In the genomic region with DNA sequence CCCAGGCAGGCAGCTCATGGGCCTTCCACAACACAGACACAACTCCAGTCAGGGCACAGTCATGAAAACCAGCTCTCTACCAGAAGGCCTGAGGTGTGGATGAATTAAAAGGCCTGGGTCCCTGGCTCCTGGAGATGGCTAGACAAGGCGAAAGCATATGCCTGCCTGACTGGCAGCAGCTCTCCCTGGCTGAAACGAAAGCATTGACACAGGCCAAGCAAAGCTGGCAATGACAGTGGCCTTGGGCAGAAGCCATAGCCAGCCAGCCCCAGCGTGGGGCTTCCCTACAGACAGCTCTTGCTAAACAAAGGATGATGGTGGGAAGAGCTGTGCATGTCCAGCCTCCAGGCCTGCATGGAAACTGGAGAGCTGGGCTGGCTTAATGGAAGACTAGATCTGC, we compare ENCODE assay signal across 11 mouse cellular contexts.
DNase-seq lines count a peak whose midpoint lies in the region; ATAC-seq lines count a peak whose summit lies in the region.
"Had no signal": no experiment of that assay in that cellular context is flagged by ENCODE, and none has a peak within 500 bp of the region (broad histone marks: within the 10 kb centered on the region; RNA-seq: fewer than 3 reads in every experiment).

No protein-coding gene starts in this region.

- DNase-seq in adrenal gland, adult 2 months, result peak; percentile 51
- DNase-seq in adrenal gland, postnatal 4 days (ENCODE audit: low spot score in 2 of 2), result no peak
- no peak for DNase-seq in midbrain, embryonic 10.5 days (ENCODE audit: low spot score)
- no peak for DNase-seq in midbrain, embryonic 11.5 days (ENCODE audit: low spot score, missing footprints)
- DNase-seq in urinary bladder, postnatal 14 days (ENCODE audit: low spot score), result no peak
- DNase-seq: liver, embryonic 13.5 days; spleen, adult 18-20 months had no signal

- H3K4me2 ChIP-seq in midbrain, embryonic 11.5 days, result no peak overlapping the region
- H3K4me2 ChIP-seq in embryonic facial prominence, embryonic 13.5 days, result no peak overlapping the region
- H3K4me2 ChIP-seq in midbrain, embryonic 16.5 days (ENCODE audit: low read length), result no peak overlapping the region
- H3K4me2 ChIP-seq in kidney, embryonic 16.5 days (replicated peaks; ENCODE audit: low read depth, low read length), result no peak overlapping the region
- H3K4me2 ChIP-seq: liver, embryonic 13.5 days had no signal

- no peak overlapping the region for H3K4me3 ChIP-seq in midbrain, embryonic 10.5 days
- no peak overlapping the region for H3K4me3 ChIP-seq in midbrain, embryonic 11.5 days (ENCODE audit: low read depth, low read length)
- H3K4me3 ChIP-seq in embryonic facial prominence, embryonic 13.5 days, result no peak overlapping the region
- H3K4me3 ChIP-seq in midbrain, embryonic 16.5 days (ENCODE audit: low read depth, low read length), result no peak overlapping the region
- no peak overlapping the region for H3K4me3 ChIP-seq in kidney, embryonic 16.5 days (ENCODE audit: low read length)
- H3K4me3 ChIP-seq: liver, embryonic 13.5 days had no signal

- no peaks in the 10 kb centered on the region for H3K36me3 ChIP-seq in midbrain, embryonic 10.5 days
- no peaks in the 10 kb centered on the region for H3K36me3 ChIP-seq in midbrain, embryonic 11.5 days (ENCODE audit: control insufficient read depth, insufficient read depth, low read length)
- H3K36me3 ChIP-seq in embryonic facial prominence, embryonic 13.5 days, result no peaks in the 10 kb centered on the region
- no peaks in the 10 kb centered on the region for H3K36me3 ChIP-seq in midbrain, embryonic 16.5 days (ENCODE audit: control insufficient read depth, insufficient read depth, low read length)
- H3K36me3 ChIP-seq in kidney, embryonic 16.5 days (ENCODE audit: insufficient read depth, low read length), result no peaks in the 10 kb centered on the region
- H3K36me3 ChIP-seq: liver, embryonic 13.5 days had no signal

- no peaks in the 10 kb centered on the region for H3K9me3 ChIP-seq in midbrain, embryonic 10.5 days (replicated peaks)
- no peaks in the 10 kb centered on the region for H3K9me3 ChIP-seq in midbrain, embryonic 11.5 days (ENCODE audit: control insufficient read depth, low read length)
- H3K9me3 ChIP-seq in embryonic facial prominence, embryonic 13.5 days, result no peaks in the 10 kb centered on the region
- no peaks in the 10 kb centered on the region for H3K9me3 ChIP-seq in midbrain, embryonic 16.5 days (replicated peaks; ENCODE audit: control insufficient read depth, low read length, poor library complexity, severe bottlenecking)
- H3K9me3 ChIP-seq in kidney, embryonic 16.5 days (ENCODE audit: low read length), result no peaks in the 10 kb centered on the region
- H3K9me3 ChIP-seq: liver, embryonic 13.5 days had no signal

- ATAC-seq in midbrain, embryonic 11.5 days (ENCODE audit: low FRiP score), result no peak
- no peak for ATAC-seq in embryonic facial prominence, embryonic 13.5 days (ENCODE audit: insufficient number of reproducible peaks, insufficient read depth, low FRiP score, low TSS enrichment, low read depth)
- ATAC-seq in midbrain, embryonic 16.5 days, result peak; percentile 76
- no peak for ATAC-seq in kidney, embryonic 16.5 days (ENCODE audit: low FRiP score, low TSS enrichment)
- ATAC-seq: Patski had no signal

- no peak overlapping the region for H3K9ac ChIP-seq in midbrain, embryonic 11.5 days (ENCODE audit: low read length)
- no peak overlapping the region for H3K9ac ChIP-seq in embryonic facial prominence, embryonic 13.5 days
- no peak overlapping the region for H3K9ac ChIP-seq in midbrain, embryonic 16.5 days (ENCODE audit: low read depth, low read length)
- no peak overlapping the region for H3K9ac ChIP-seq in kidney, embryonic 16.5 days (replicated peaks; ENCODE audit: low read length)
- H3K9ac ChIP-seq: liver, embryonic 13.5 days had no signal

- 78% methylated on average over 3 of the region's 3 CpGs for WGBS in midbrain, embryonic 10.5 days
- 77% methylated on average over 3 of the region's 3 CpGs for WGBS in midbrain, embryonic 11.5 days
- 63% methylated on average over 3 of the region's 3 CpGs for WGBS in embryonic facial prominence, embryonic 13.5 days
- 70% methylated on average over 3 of the region's 3 CpGs for WGBS in midbrain, embryonic 16.5 days
- WGBS in kidney, embryonic 16.5 days, result 76% methylated on average over 3 of the region's 3 CpGs

- no peaks in the 10 kb centered on the region for H3K27me3 ChIP-seq in midbrain, embryonic 10.5 days (ENCODE audit: low read depth, poor library complexity, severe bottlenecking)
- no peaks in the 10 kb centered on the region for H3K27me3 ChIP-seq in midbrain, embryonic 11.5 days (ENCODE audit: control insufficient read depth, insufficient read depth, low read length)
- no peaks in the 10 kb centered on the region; the same call in 1 of the 2 replicates for H3K27me3 ChIP-seq in embryonic facial prominence, embryonic 13.5 days
- no peaks in the 10 kb centered on the region for H3K27me3 ChIP-seq in midbrain, embryonic 16.5 days (ENCODE audit: control insufficient read depth, insufficient read depth, low read depth, low read length)
- no peaks in the 10 kb centered on the region for H3K27me3 ChIP-seq in kidney, embryonic 16.5 days (ENCODE audit: insufficient read depth, low read length)
- H3K27me3 ChIP-seq: liver, embryonic 13.5 days; Patski had no signal

- 0 out of 2 replicates have a peak, but pooled peaks cover 4% of the 10 kb centered on the region for H3K4me1 ChIP-seq in midbrain, embryonic 10.5 days
- no peaks in the 10 kb centered on the region for H3K4me1 ChIP-seq in midbrain, embryonic 11.5 days (ENCODE audit: control insufficient read depth, insufficient read depth, low read length)
- peaks cover 9% of the 10 kb centered on the region for H3K4me1 ChIP-seq in embryonic facial prominence, embryonic 13.5 days
- H3K4me1 ChIP-seq in midbrain, embryonic 16.5 days (ENCODE audit: control insufficient read depth, insufficient read depth, low read length), result 0 out of 2 replicates have a peak, but pooled peaks cover 2% of the 10 kb centered on the region
- H3K4me1 ChIP-seq in kidney, embryonic 16.5 days (ENCODE audit: insufficient read depth, low read length), result 0 out of 2 replicates have a peak, but pooled peaks cover 14% of the 10 kb centered on the region
- H3K4me1 ChIP-seq: liver, embryonic 13.5 days had no signal

- H3K27ac ChIP-seq in midbrain, embryonic 10.5 days (replicated peaks), result peak overlapping the region; percentile 55; the same call in 1 of the 2 replicates
- no peak overlapping the region for H3K27ac ChIP-seq in midbrain, embryonic 11.5 days (ENCODE audit: low read depth, low read length)
- peak overlapping the region; percentile 61; the same call in 1 of the 2 replicates for H3K27ac ChIP-seq in embryonic facial prominence, embryonic 13.5 days
- no peak overlapping the region for H3K27ac ChIP-seq in midbrain, embryonic 16.5 days (ENCODE audit: low read length)
- H3K27ac ChIP-seq in kidney, embryonic 16.5 days (ENCODE audit: low read length), result no peak overlapping the region
- H3K27ac ChIP-seq: liver, embryonic 13.5 days had no signal

Comparison
In these comparisons a context has a peak if more than half of its experiments do, and no peak if none do; other contexts are left out.
1. H3K27ac ChIP-seq: peak in midbrain, embryonic 10.5 days (single experiment) and embryonic facial prominence, embryonic 13.5 days (single experiment); none in midbrain, embryonic 11.5 days (single experiment), midbrain, embryonic 16.5 days (single experiment) and kidney, embryonic 16.5 days (single experiment).